Mouse (Mus musculus): Measurements from ENCODE around the gene Mical3. TPM values are rescaled to one million over a fixed set of nuclear protein-coding genes. Genes with fewer than 3 reads are reported as not detected.

Mical3 gene
- polyA plus RNA-seq, 1 experiment from 2014 or later, result 12.9 TPM

GRCm38 (mm10) chr6:121054340-121054739, 76.5 kb downstream of the Mical3 start:
- Histone ChIP-seq H3K27ac (ENCODE audit: low read depth) (no peak overlapping the region), H3K4me2 (ENCODE audit: low read length) (no peak overlapping the region), H3K9ac (ENCODE audit: low read length) (no peak overlapping the region), H3K9me3 (ENCODE audit: control insufficient read depth, low read length) (no peaks in the 10 kb centered on the region), H3K4me3 (ENCODE audit: low read depth, low read length) (no peak overlapping the region), H3K36me3 (ENCODE audit: control insufficient read depth, insufficient read depth, low read length) (no peaks in the 10 kb centered on the region), H3K4me1 (replicated peaks; ENCODE audit: control insufficient read depth, insufficient read depth, low read length) (0 out of 2 replicates have a peak, but pooled peaks cover 2% of the 10 kb centered on the region), H3K27me3 (replicated peaks; ENCODE audit: control insufficient read depth, insufficient read depth, low read length) (no peaks in the 10 kb centered on the region)
- no peak for DNase-seq (ENCODE audit: low spot score)
- no peak for ATAC-seq (replicated peaks; ENCODE audit: low FRiP score, low TSS enrichment, low read depth)
- WGBS, result 73% methylated on average over 3 of the region's 3 CpGs

- 0 out of 2 replicates have a peak, but pooled peaks cover 2% of the 10 kb centered on the region for H3K4me1 ChIP-seq (replicated peaks; ENCODE audit: control insufficient read depth, insufficient read depth, low read length)
- no peak overlapping the region for H3K9ac ChIP-seq (ENCODE audit: low read length)
- H3K27ac ChIP-seq (ENCODE audit: low read depth), result no peak overlapping the region
- DNase-seq (ENCODE audit: low spot score), result no peak
- WGBS, result 79% methylated on average over 7 of the region's 7 CpGs
- H3K9me3 ChIP-seq (ENCODE audit: control insufficient read depth, low read length), result no peaks in the 10 kb centered on the region
- H3K27me3 ChIP-seq (replicated peaks; ENCODE audit: control insufficient read depth, insufficient read depth, low read length), result no peaks in the 10 kb centered on the region
- H3K4me3 ChIP-seq (ENCODE audit: low read depth, low read length), result no peak overlapping the region
- no peaks in the 10 kb centered on the region for H3K36me3 ChIP-seq (ENCODE audit: control insufficient read depth, insufficient read depth, low read length)
- H3K4me2 ChIP-seq (ENCODE audit: low read length), result no peak overlapping the region
- no peak for ATAC-seq (replicated peaks; ENCODE audit: low FRiP score, low TSS enrichment, low read depth)
Observed at GRCm38 (mm10) chr6:121053585-121054112, 77.2 kb downstream of the Mical3 start.

- Histone ChIP-seq H3K36me3 (ENCODE audit: control insufficient read depth, insufficient read depth, low read length) (no peaks in the 10 kb centered on the region), H3K27me3 (replicated peaks; ENCODE audit: control insufficient read depth, insufficient read depth, low read length) (no peaks in the 10 kb centered on the region), H3K4me1 (replicated peaks; ENCODE audit: control insufficient read depth, insufficient read depth, low read length) (0 out of 2 replicates have a peak, but pooled peaks cover 2% of the 10 kb centered on the region), H3K9me3 (ENCODE audit: control insufficient read depth, low read length) (no peaks in the 10 kb centered on the region), H3K4me2 (ENCODE audit: low read length) (no peak overlapping the region), H3K9ac (ENCODE audit: low read length) (no peak overlapping the region), H3K4me3 (ENCODE audit: low read depth, low read length) (no peak overlapping the region), H3K27ac (ENCODE audit: low read depth) (no peak overlapping the region)
- ATAC-seq (replicated peaks; ENCODE audit: low FRiP score, low TSS enrichment, low read depth), result no peak
- WGBS, result 91% methylated on average over 13 of the region's 13 CpGs
- no peak for DNase-seq (ENCODE audit: low spot score)
Observed at GRCm38 (mm10) chr6:121051972-121052629, 78.7 kb downstream of the Mical3 start.

GRCm38 (mm10) chr6:121051411-121051810, 79.4 kb downstream of the Mical3 start:
- H3K4me2 ChIP-seq (ENCODE audit: low read length), result no peak overlapping the region
- H3K36me3 ChIP-seq (ENCODE audit: control insufficient read depth, insufficient read depth, low read length), result no peaks in the 10 kb centered on the region
- WGBS, result 85% methylated on average over 8 of the region's 8 CpGs
- H3K27me3 ChIP-seq (replicated peaks; ENCODE audit: control insufficient read depth, insufficient read depth, low read length), result no peaks in the 10 kb centered on the region
- ATAC-seq (replicated peaks; ENCODE audit: low FRiP score, low TSS enrichment, low read depth) (no peak), DNase-seq (ENCODE audit: low spot score) (no peak)
- no peak overlapping the region for H3K4me3 ChIP-seq (ENCODE audit: low read depth, low read length)
- H3K9me3 ChIP-seq (ENCODE audit: control insufficient read depth, low read length), result no peaks in the 10 kb centered on the region
- H3K9ac ChIP-seq (ENCODE audit: low read length), result no peak overlapping the region
- no peak overlapping the region for H3K27ac ChIP-seq (ENCODE audit: low read depth)
- 0 out of 2 replicates have a peak, but pooled peaks cover 2% of the 10 kb centered on the region for H3K4me1 ChIP-seq (replicated peaks; ENCODE audit: control insufficient read depth, insufficient read depth, low read length)

GRCm38 (mm10) chr6:121048696-121049095, 82.1 kb downstream of the Mical3 start:
- Histone ChIP-seq H3K4me3 (ENCODE audit: low read depth, low read length) (no peak overlapping the region), H3K4me2 (ENCODE audit: low read length) (no peak overlapping the region), H3K9ac (ENCODE audit: low read length) (no peak overlapping the region), H3K36me3 (ENCODE audit: control insufficient read depth, insufficient read depth, low read length) (no peaks in the 10 kb centered on the region), H3K27me3 (replicated peaks; ENCODE audit: control insufficient read depth, insufficient read depth, low read length) (no peaks in the 10 kb centered on the region), H3K9me3 (ENCODE audit: control insufficient read depth, low read length) (no peaks in the 10 kb centered on the region), H3K27ac (ENCODE audit: low read depth) (no peak overlapping the region), H3K4me1 (replicated peaks; ENCODE audit: control insufficient read depth, insufficient read depth, low read length) (no peaks in the 10 kb centered on the region)
- WGBS, result 58% methylated on average over 8 of the region's 8 CpGs
- no peak for ATAC-seq (replicated peaks; ENCODE audit: low FRiP score, low TSS enrichment, low read depth)
- no peak for DNase-seq (ENCODE audit: low spot score)

GRCm38 (mm10) chr6:121045345-121046080, 85.3 kb downstream of the Mical3 start:
- ATAC-seq (replicated peaks; ENCODE audit: low FRiP score, low TSS enrichment, low read depth), result no peak
- Histone ChIP-seq H3K27ac (ENCODE audit: low read depth) (no peak overlapping the region), H3K27me3 (replicated peaks; ENCODE audit: control insufficient read depth, insufficient read depth, low read length) (no peaks in the 10 kb centered on the region), H3K4me3 (ENCODE audit: low read depth, low read length) (no peak overlapping the region), H3K4me2 (ENCODE audit: low read length) (no peak overlapping the region), H3K36me3 (ENCODE audit: control insufficient read depth, insufficient read depth, low read length) (0 out of 2 replicates have a peak, but pooled peaks cover 7% of the 10 kb centered on the region), H3K9ac (ENCODE audit: low read length) (no peak overlapping the region), H3K4me1 (replicated peaks; ENCODE audit: control insufficient read depth, insufficient read depth, low read length) (no peaks in the 10 kb centered on the region), H3K9me3 (ENCODE audit: control insufficient read depth, low read length) (no peaks in the 10 kb centered on the region)
- WGBS, result 60% methylated on average over 20 of the region's 20 CpGs
- no peak for DNase-seq (ENCODE audit: low spot score)

- H3K36me3 ChIP-seq (ENCODE audit: control insufficient read depth, insufficient read depth, low read length), result peaks cover 15% of the 10 kb centered on the region
- 53% methylated on average over 14 of the region's 14 CpGs for WGBS
- no peaks in the 10 kb centered on the region for H3K4me1 ChIP-seq (replicated peaks; ENCODE audit: control insufficient read depth, insufficient read depth, low read length)
- no peak overlapping the region for H3K9ac ChIP-seq (ENCODE audit: low read length)
- no peak overlapping the region for H3K27ac ChIP-seq (ENCODE audit: low read depth)
- no peak for DNase-seq (ENCODE audit: low spot score)
- ATAC-seq (replicated peaks; ENCODE audit: low FRiP score, low TSS enrichment, low read depth), result no peak
- no peak overlapping the region for H3K4me2 ChIP-seq (ENCODE audit: low read length)
- no peaks in the 10 kb centered on the region for H3K27me3 ChIP-seq (replicated peaks; ENCODE audit: control insufficient read depth, insufficient read depth, low read length)
- no peak overlapping the region for H3K4me3 ChIP-seq (ENCODE audit: low read depth, low read length)
- no peaks in the 10 kb centered on the region for H3K9me3 ChIP-seq (ENCODE audit: control insufficient read depth, low read length)
Observed at GRCm38 (mm10) chr6:121043434-121044189, 87.2 kb downstream of the Mical3 start.

GRCm38 (mm10) chr6:121039719-121040118, 91.1 kb downstream of the Mical3 start:
- 87% methylated on average over 3 of the region's 3 CpGs for WGBS
- no peaks in the 10 kb centered on the region for H3K27me3 ChIP-seq (replicated peaks; ENCODE audit: control insufficient read depth, insufficient read depth, low read length)
- no peak overlapping the region for H3K4me2 ChIP-seq (ENCODE audit: low read length)
- H3K36me3 ChIP-seq (ENCODE audit: control insufficient read depth, insufficient read depth, low read length), result peaks cover 31% of the 10 kb centered on the region
- no peaks in the 10 kb centered on the region for H3K9me3 ChIP-seq (ENCODE audit: control insufficient read depth, low read length)
- DNase-seq (ENCODE audit: low spot score) (no peak), ATAC-seq (replicated peaks; ENCODE audit: low FRiP score, low TSS enrichment, low read depth) (no peak)
- no peaks in the 10 kb centered on the region for H3K4me1 ChIP-seq (replicated peaks; ENCODE audit: control insufficient read depth, insufficient read depth, low read length)
- no peak overlapping the region for H3K27ac ChIP-seq (ENCODE audit: low read depth)
- H3K4me3 ChIP-seq (ENCODE audit: low read depth, low read length), result no peak overlapping the region
- no peak overlapping the region for H3K9ac ChIP-seq (ENCODE audit: low read length)
